Mouse (Mus musculus) cerebellum, adult 2 months (tissue): Measurements from ENCODE around the gene Arid1b.

Experiments used
- CTCF ChIP-seq: fragments of 200-500 bp; IDR thresholded peaks from 2 replicates; pipeline ENCODE4 v1.5.1; 2011; ENCODE audit warnings: low read depth, mild to moderate bottlenecking, control low read depth, low read length, moderate library complexity, borderline replicate concordance; ENCODE audit not compliant: insufficient read depth
- POLR2A ChIP-seq: fragments of 200-500 bp; IDR thresholded peaks from 2 replicates; pipeline ENCODE4 v1.6.1; 2011; ENCODE audit warnings: low read length, control low read depth, borderline replicate concordance; ENCODE audit not compliant: insufficient read depth

GRCm38 (mm10) chr17:5139553-5139952 lies 145.4 kb downstream of the Arid1b start:
- no peak for TF ChIP-seq CTCF
- no peak for TF ChIP-seq POLR2A
